Mouse (Mus musculus) lung, embryonic 16.5 days (tissue): ENCODE results near the gene Tacr3. TPM values are rescaled to one million over a fixed set of nuclear protein-coding genes. Genes with fewer than 3 reads are reported as not detected.

Experiments used
- ATAC-seq: fragments of 200-750 bp; cut with Nextera tagmentation; 2 replicates; pipeline ENCODE4 v1.8.0; 2017; ENCODE audit warnings: low read depth, mild to moderate bottlenecking, moderate library complexity
- H3K27ac ChIP-seq: fragments of 300-500 bp; sonication (generic); 2 replicates; pipeline ENCODE4 v1.5.1; 2014; ENCODE audit warnings: mild to moderate bottlenecking, control low read depth, low read length
- H3K27me3 ChIP-seq: fragments of 300-500 bp; sonication (generic); 2 replicates; pipeline ENCODE4 v1.6.1; 2014; ENCODE audit warnings: low read depth, low read length, mixed read lengths; ENCODE audit not compliant: control insufficient read depth, insufficient read depth
- H3K36me3 ChIP-seq: fragments of 300-500 bp; sonication (generic); 2 replicates; pipeline ENCODE4 v1.6.1; 2014; ENCODE audit warnings: low read length; ENCODE audit not compliant: control insufficient read depth, insufficient read depth
- H3K4me1 ChIP-seq: fragments of 300-500 bp; sonication (generic); replicated peaks from 2 replicates; pipeline ENCODE4 v1.6.1; 2014; ENCODE audit warnings: low read length, mixed read lengths; ENCODE audit not compliant: control insufficient read depth, insufficient read depth
- H3K4me2 ChIP-seq: fragments of 300-500 bp; sonication (generic); 2 replicates; pipeline ENCODE4 v1.6.1; 2014; ENCODE audit warnings: low read depth, low read length, control low read depth
- H3K4me3 ChIP-seq: fragments of 300-500 bp; sonication (generic); 2 replicates; pipeline ENCODE4 v1.5.1; 2014; ENCODE audit warnings: mild to moderate bottlenecking, low read length, control low read depth
- H3K9ac ChIP-seq: fragments of 300-500 bp; sonication (generic); 2 replicates; pipeline ENCODE4 v1.6.1; 2014; ENCODE audit warnings: low read length, control low read depth
- H3K9me3 ChIP-seq: fragments of 300-500 bp; sonication (generic); 2 replicates; pipeline ENCODE4 v1.6.1; 2016; ENCODE audit warnings: low read length; ENCODE audit not compliant: control insufficient read depth
- WGBS: fragments of 180-500 bp; shearing (Covaris S2); extraction: QIAGEN DNeasy Blood & Tissue Kit; methylation state at CpG from one replicate; pipeline ENCODE4 v1.1.7; 2014; 5-methylcytosine and 5-hydroxymethylcytosine counted together
- polyA plus RNA-seq: library from polyadenylated mRNA; unstranded; fragments of >200 nt; fragmentation: Nextera tagmentation; extraction: Ambion mirVana; gene quantifications from 2 replicates; pipeline ENCODE4 v1.2.1, GENCODE M21; 2015

Tacr3 gene
- polyA plus RNA-seq, 1 experiment from 2014 or later, result not detected

DNA sequence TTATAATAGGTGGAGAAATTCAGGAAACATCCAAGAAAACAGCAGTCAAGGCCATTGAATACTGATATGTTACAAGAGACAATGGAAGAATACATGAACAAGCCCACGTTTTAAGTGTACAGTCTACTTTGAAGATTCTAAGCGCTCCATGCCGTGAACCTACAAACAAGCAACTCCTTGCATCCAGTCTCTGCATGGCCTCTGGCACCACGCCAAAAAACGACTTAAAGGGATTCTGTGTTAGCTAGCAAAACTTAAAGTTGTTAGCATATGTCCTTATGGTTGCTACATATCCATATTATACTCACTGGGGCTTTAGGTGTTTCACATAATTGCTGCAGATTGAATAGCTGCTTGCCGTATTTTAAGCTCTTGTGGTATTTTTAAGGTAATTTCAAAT is 134.7 kb downstream of the Tacr3 start:
- H3K27me3 ChIP-seq, result no peaks in the 10 kb centered on the region
- H3K4me2 ChIP-seq, result no peak overlapping the region
- no peaks in the 10 kb centered on the region for H3K9me3 ChIP-seq
- ATAC-seq, result no peak
- 49% methylated on average over 6 of the region's 6 CpGs for WGBS
- no peak overlapping the region for H3K27ac ChIP-seq
- no peak overlapping the region for H3K4me3 ChIP-seq
- no peaks in the 10 kb centered on the region for H3K4me1 ChIP-seq
- H3K9ac ChIP-seq, result no peak overlapping the region
- no peaks in the 10 kb centered on the region for H3K36me3 ChIP-seq

DNA sequence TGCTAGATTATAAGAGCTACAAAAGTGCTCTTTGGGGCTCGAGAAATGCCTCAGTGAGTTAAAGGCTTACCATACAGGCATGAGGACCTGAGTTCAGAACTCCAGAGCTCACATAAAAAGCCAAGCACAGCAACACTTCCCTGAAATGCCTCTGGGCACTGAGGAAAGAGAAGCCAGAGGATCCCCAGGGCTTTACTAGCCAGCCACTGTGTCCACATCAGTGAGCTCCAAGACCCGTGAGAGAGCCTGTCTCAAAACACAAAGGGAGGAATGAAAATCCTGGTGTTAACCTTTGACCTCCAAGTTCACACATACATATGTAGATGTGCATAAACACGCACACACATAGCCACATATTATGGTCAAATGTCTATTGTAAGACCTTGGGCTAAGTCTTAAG is 150.1 kb downstream of the Tacr3 start:
- no peak overlapping the region for H3K27ac ChIP-seq
- WGBS, result 60% methylated on average over 3 of the region's 3 CpGs

DNA sequence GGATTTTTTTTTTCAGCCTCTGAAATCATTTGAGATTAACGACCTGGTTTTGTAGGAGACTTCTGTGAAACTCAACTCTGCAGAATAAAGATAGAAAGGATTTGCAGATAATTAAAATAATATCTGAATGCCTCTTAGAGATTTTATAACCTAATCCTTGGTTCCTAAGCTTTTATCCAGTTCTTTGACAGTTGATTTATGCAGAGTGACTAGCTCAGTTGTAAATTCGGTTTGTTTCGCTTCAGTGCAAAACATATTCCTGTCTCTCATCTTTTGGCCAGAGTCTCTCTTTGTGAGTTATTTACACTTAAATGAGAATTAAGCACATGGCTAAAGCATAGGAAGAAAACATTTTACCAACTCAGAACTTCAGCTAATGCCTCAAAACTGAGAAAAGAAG is 151.3 kb downstream of the Tacr3 start:
- no peaks in the 10 kb centered on the region for H3K36me3 ChIP-seq
- H3K4me3 ChIP-seq, result no peak overlapping the region
- no peaks in the 10 kb centered on the region for H3K27me3 ChIP-seq
- no peak overlapping the region for H3K9ac ChIP-seq
- H3K9me3 ChIP-seq, result no peaks in the 10 kb centered on the region
- H3K4me1 ChIP-seq, result no peaks in the 10 kb centered on the region
- 57% methylated on average over 3 of the region's 3 CpGs for WGBS
- ATAC-seq, result no peak
- no peak overlapping the region for H3K27ac ChIP-seq
- no peak overlapping the region for H3K4me2 ChIP-seq

More for the DNA sequence above, 150.1 kb downstream of the Tacr3 start:
- Histone ChIP-seq H3K4me3 (no peak overlapping the region), H3K9me3 (no peaks in the 10 kb centered on the region), H3K4me2 (no peak overlapping the region), H3K27me3 (no peaks in the 10 kb centered on the region), H3K9ac (no peak overlapping the region), H3K4me1 (no peaks in the 10 kb centered on the region), H3K36me3 (no peaks in the 10 kb centered on the region)
- ATAC-seq, result no peak
